Mouse (Mus musculus): Measurements from ENCODE around the gene Chmp2a. TPM values are rescaled to one million over a fixed set of nuclear protein-coding genes. Genes with fewer than 3 reads are reported as not detected.

Chmp2a gene
- polyA plus RNA-seq, 1 experiment: 134 TPM

- WGBS: 73% methylated on average over 8 of the region's 8 CpGs
- no peak for DNase-seq
- Histone ChIP-seq H3K27ac (ENCODE audit: insufficient read depth, low read depth, low read length) (no peak overlapping the region), H3K4me1 (ENCODE audit: control insufficient read depth, insufficient read depth, low read length) (no peaks in the 10 kb centered on the region), H3K36me3 (ENCODE audit: control insufficient read depth, insufficient read depth, low read length) (no peaks in the 10 kb centered on the region), H3K4me3 (ENCODE audit: insufficient read depth, low read depth, low read length) (no peak overlapping the region), H3K27me3 (replicated peaks; ENCODE audit: control insufficient read depth, insufficient read depth, low read length) (no peaks in the 10 kb centered on the region)
- no peak for TF ChIP-seq CTCF (conservative IDR thresholded peaks at IDR 0.05; ENCODE audit: insufficient read depth, insufficient read length, low read depth, low read length)
Measured at GRCm38 (mm10) chr7:12987409-12988189, 47.0 kb downstream of the Chmp2a start.

- WGBS: 86% methylated on average over 8 of the region's 8 CpGs
- no peaks in the 10 kb centered on the region for H3K4me1 ChIP-seq (ENCODE audit: control insufficient read depth, insufficient read depth, low read length)
- no peak overlapping the region for H3K4me3 ChIP-seq (ENCODE audit: insufficient read depth, low read depth, low read length)
- TF ChIP-seq POLR2A (IDR thresholded peaks at IDR 0.05; ENCODE audit: low read depth, low read length) (no peak), CTCF (conservative IDR thresholded peaks at IDR 0.05; ENCODE audit: insufficient read depth, insufficient read length, low read depth, low read length) (no peak)
- no peaks in the 10 kb centered on the region for H3K27me3 ChIP-seq (replicated peaks; ENCODE audit: control insufficient read depth, insufficient read depth, low read length)
- no peak overlapping the region for H3K27ac ChIP-seq (ENCODE audit: insufficient read depth, low read depth, low read length)
- DNase-seq: no peak
- H3K36me3 ChIP-seq (ENCODE audit: control insufficient read depth, insufficient read depth, low read length): no peaks in the 10 kb centered on the region
Measured at GRCm38 (mm10) chr7:12986906-12987305, 47.7 kb downstream of the Chmp2a start.

- no peak for TF ChIP-seq CTCF (conservative IDR thresholded peaks at IDR 0.05; ENCODE audit: insufficient read depth, insufficient read length, low read depth, low read length)
- no peak for TF ChIP-seq POLR2A (IDR thresholded peaks at IDR 0.05; ENCODE audit: low read depth, low read length)
Measured at GRCm38 (mm10) chr7:12985724-12986123, 48.9 kb downstream of the Chmp2a start.

More at GRCm38 (mm10) chr7:12985724-12986123, 48.9 kb downstream of the Chmp2a start:
- WGBS: 81% methylated on average over 1 of the region's 1 CpGs
- H3K4me3 ChIP-seq (ENCODE audit: insufficient read depth, low read depth, low read length): no peak overlapping the region
- H3K4me1 ChIP-seq (ENCODE audit: control insufficient read depth, insufficient read depth, low read length): no peaks in the 10 kb centered on the region
- no peak overlapping the region for H3K27ac ChIP-seq (ENCODE audit: insufficient read depth, low read depth, low read length)
- no peaks in the 10 kb centered on the region for H3K27me3 ChIP-seq (replicated peaks; ENCODE audit: control insufficient read depth, insufficient read depth, low read length)
- DNase-seq: no peak
- H3K36me3 ChIP-seq (ENCODE audit: control insufficient read depth, insufficient read depth, low read length): no peaks in the 10 kb centered on the region

Other genes with a start within 250 kb of the Chmp2a start
- 0.59 and 0.88 TPM in 2 replicates for gene Zscan18, start 231.2 kb downstream of the Chmp2a start, polyA plus RNA-seq (2012; rRNA removed)
- gene Zfp329, start 215.9 kb downstream of the Chmp2a start, polyA plus RNA-seq (2012; rRNA removed): 1.1 and 1.7 TPM in 2 replicates
- 7.7 and 9.4 TPM in 2 replicates for gene Zfp110, start 200.0 kb downstream of the Chmp2a start, polyA plus RNA-seq (2012; rRNA removed)
- gene Zfp128, start 153.6 kb downstream of the Chmp2a start, polyA plus RNA-seq (2012; rRNA removed): 1.3 and 1.4 TPM in 2 replicates
- 11.6 and 12.5 TPM in 2 replicates for gene Zscan22, start 137.0 kb downstream of the Chmp2a start, polyA plus RNA-seq (2012; rRNA removed)
- gene Rps5, start 112.5 kb downstream of the Chmp2a start, polyA plus RNA-seq (2012; rRNA removed): 1,384 and 1,441 TPM in 2 replicates
- gene Rnf225, start 107.4 kb downstream of the Chmp2a start, polyA plus RNA-seq (2012; rRNA removed): 0.08 and 0.11 TPM in 2 replicates
- 4.8 and 5.9 TPM in 2 replicates for gene Zfp324, start 69.0 kb downstream of the Chmp2a start, polyA plus RNA-seq (2012; rRNA removed)
- 5.4 and 6.2 TPM in 2 replicates for gene Zfp446, start 57.0 kb downstream of the Chmp2a start, polyA plus RNA-seq (2012; rRNA removed)
- 0.56 and 0.69 TPM in 2 replicates for gene Slc27a5, start 36.6 kb downstream of the Chmp2a start, polyA plus RNA-seq (2012; rRNA removed)
- gene Trim28, start 35.7 kb downstream of the Chmp2a start, polyA plus RNA-seq (2012; rRNA removed): 186 and 191 TPM in 2 replicates
- 14.1 and 15.0 TPM in 2 replicates for gene Zbtb45, start 24.8 kb downstream of the Chmp2a start, polyA plus RNA-seq (2012; rRNA removed)
- 231 and 249 TPM in 2 replicates for gene Ube2m, start 3.5 kb upstream of the Chmp2a start, polyA plus RNA-seq (2012; rRNA removed)
- gene Mzf1, start 20.0 kb upstream of the Chmp2a start, polyA plus RNA-seq (2012; rRNA removed): 1.3 and 1.8 TPM in 2 replicates
- gene Vmn1r85, start 60.4 kb upstream of the Chmp2a start, polyA plus RNA-seq (2012; rRNA removed): not detected in 2 replicates
- gene Vmn1r86, start 85.1 kb upstream of the Chmp2a start, polyA plus RNA-seq (2012; rRNA removed): not detected in 2 replicates
- gene Vmn1r87, start 105.3 kb upstream of the Chmp2a start, polyA plus RNA-seq (2012; rRNA removed): not detected in 2 replicates
- gene Vmn1r88, start 124.8 kb upstream of the Chmp2a start, polyA plus RNA-seq (2012; rRNA removed): not detected in 2 replicates
- not detected in 2 replicates for gene Vmn1r89, start 178.2 kb upstream of the Chmp2a start, polyA plus RNA-seq (2012; rRNA removed)
- gene Lig1, start 242.5 kb upstream of the Chmp2a start, polyA plus RNA-seq (2012; rRNA removed): 3.4 TPM in 2 replicates
- 3.2 and 4.0 TPM in 2 replicates for gene Zswim9, start 243.9 kb upstream of the Chmp2a start, polyA plus RNA-seq (2012; rRNA removed)

Data from kidney, adult 2 months (tissue).